Mouse (Mus musculus): ENCODE data around the gene Eif3d. TPM values are rescaled to one million over a fixed set of nuclear protein-coding genes. Genes with fewer than 3 reads are reported as not detected.
A peak's percentile ranks its signal among the peaks of the same experiment; 100 is the strongest.

The Eif3d gene
- polyA plus RNA-seq, 1 experiment from 2014 or later = 175 TPM

GRCm38 (mm10) chr15:77928091-77928490 lies 42.5 kb downstream of the Eif3d start:
- H3K9ac ChIP-seq (ENCODE audit: low read depth, low read length) = peak overlapping the region; percentile 92
- no peaks in the 10 kb centered on the region for H3K27me3 ChIP-seq (replicated peaks; ENCODE audit: control insufficient read depth, insufficient read depth, low read length)
- WGBS = 29% methylated on average over 4 of the region's 4 CpGs
- peaks cover 16% of the 10 kb centered on the region for H3K4me1 ChIP-seq (ENCODE audit: control insufficient read depth, insufficient read depth, low read depth, low read length)
- no peaks in the 10 kb centered on the region for H3K9me3 ChIP-seq (ENCODE audit: control insufficient read depth, low read length)
- peak overlapping the region; percentile 86 for H3K4me2 ChIP-seq (ENCODE audit: low read length)
- H3K36me3 ChIP-seq (ENCODE audit: control insufficient read depth, insufficient read depth, low read length) = peaks cover 16% of the 10 kb centered on the region
- H3K27ac ChIP-seq (ENCODE audit: low read depth, low read length) = peak overlapping the region; percentile 12; the same call in 1 of the 2 replicates
- peak overlapping the region; percentile 82 for H3K4me3 ChIP-seq (ENCODE audit: low read length)
- ATAC-seq = no peak

- no peak overlapping the region for H3K9ac ChIP-seq (ENCODE audit: low read depth, low read length)
- no peak overlapping the region for H3K4me2 ChIP-seq (ENCODE audit: low read length)
- no peaks in the 10 kb centered on the region for H3K9me3 ChIP-seq (ENCODE audit: control insufficient read depth, low read length)
- WGBS = 95% methylated on average over 5 of the region's 5 CpGs
- H3K36me3 ChIP-seq (ENCODE audit: control insufficient read depth, insufficient read depth, low read length) = peaks cover 23% of the 10 kb centered on the region
- no peak overlapping the region for H3K27ac ChIP-seq (ENCODE audit: low read depth, low read length)
- ATAC-seq = no peak
- H3K4me3 ChIP-seq (ENCODE audit: low read length) = no peak overlapping the region
- H3K4me1 ChIP-seq (ENCODE audit: control insufficient read depth, insufficient read depth, low read depth, low read length) = peaks cover 16% of the 10 kb centered on the region
- H3K27me3 ChIP-seq (replicated peaks; ENCODE audit: control insufficient read depth, insufficient read depth, low read length) = no peaks in the 10 kb centered on the region
Measured at GRCm38 (mm10) chr15:77926921-77927320, 43.7 kb downstream of the Eif3d start.

GRCm38 (mm10) chr15:77925195-77925594 lies 45.4 kb downstream of the Eif3d start:
- ATAC-seq = no peak
- H3K36me3 ChIP-seq (ENCODE audit: control insufficient read depth, insufficient read depth, low read length) = peaks cover 30% of the 10 kb centered on the region

GRCm38 (mm10) chr15:77923267-77924035 lies 47.2 kb downstream of the Eif3d start:
- H3K36me3 ChIP-seq (ENCODE audit: control insufficient read depth, insufficient read depth, low read length) = peaks cover 36% of the 10 kb centered on the region
- 70% methylated on average over 9 of the region's 9 CpGs for WGBS

More at GRCm38 (mm10) chr15:77925195-77925594, 45.4 kb downstream of the Eif3d start:
- H3K4me3 ChIP-seq (ENCODE audit: low read length) = no peak overlapping the region
- WGBS = 92% methylated on average over 2 of the region's 2 CpGs
- H3K9me3 ChIP-seq (ENCODE audit: control insufficient read depth, low read length) = no peaks in the 10 kb centered on the region
- H3K4me2 ChIP-seq (ENCODE audit: low read length) = no peak overlapping the region
- no peak overlapping the region for H3K9ac ChIP-seq (ENCODE audit: low read depth, low read length)
- H3K4me1 ChIP-seq (ENCODE audit: control insufficient read depth, insufficient read depth, low read depth, low read length) = peaks cover 16% of the 10 kb centered on the region
- H3K27ac ChIP-seq (ENCODE audit: low read depth, low read length) = no peak overlapping the region
- no peaks in the 10 kb centered on the region for H3K27me3 ChIP-seq (replicated peaks; ENCODE audit: control insufficient read depth, insufficient read depth, low read length)

GRCm38 (mm10) chr15:77922710-77923109 lies 47.9 kb downstream of the Eif3d start:
- 86% methylated on average over 9 of the region's 9 CpGs for WGBS
- no peaks in the 10 kb centered on the region for H3K27me3 ChIP-seq (replicated peaks; ENCODE audit: control insufficient read depth, insufficient read depth, low read length)
- H3K9me3 ChIP-seq (ENCODE audit: control insufficient read depth, low read length) = no peaks in the 10 kb centered on the region
- H3K4me1 ChIP-seq (ENCODE audit: control insufficient read depth, insufficient read depth, low read depth, low read length) = peaks cover 5% of the 10 kb centered on the region
- H3K4me2 ChIP-seq (ENCODE audit: low read length) = no peak overlapping the region
- no peak for ATAC-seq
- no peak overlapping the region for H3K27ac ChIP-seq (ENCODE audit: low read depth, low read length)
- H3K4me3 ChIP-seq (ENCODE audit: low read length) = no peak overlapping the region
- peaks cover 36% of the 10 kb centered on the region for H3K36me3 ChIP-seq (ENCODE audit: control insufficient read depth, insufficient read depth, low read length)
- no peak overlapping the region for H3K9ac ChIP-seq (ENCODE audit: low read depth, low read length)

More at GRCm38 (mm10) chr15:77923267-77924035, 47.2 kb downstream of the Eif3d start:
- no peak overlapping the region for H3K27ac ChIP-seq (ENCODE audit: low read depth, low read length)
- H3K9ac ChIP-seq (ENCODE audit: low read depth, low read length) = no peak overlapping the region
- peaks cover 9% of the 10 kb centered on the region for H3K4me1 ChIP-seq (ENCODE audit: control insufficient read depth, insufficient read depth, low read depth, low read length)
- ATAC-seq = no peak
- H3K27me3 ChIP-seq (replicated peaks; ENCODE audit: control insufficient read depth, insufficient read depth, low read length) = no peaks in the 10 kb centered on the region
- H3K4me2 ChIP-seq (ENCODE audit: low read length) = no peak overlapping the region
- H3K9me3 ChIP-seq (ENCODE audit: control insufficient read depth, low read length) = no peaks in the 10 kb centered on the region
- H3K4me3 ChIP-seq (ENCODE audit: low read length) = no peak overlapping the region

GRCm38 (mm10) chr15:77921636-77922035 lies 49.0 kb downstream of the Eif3d start:
- H3K4me1 ChIP-seq (ENCODE audit: control insufficient read depth, insufficient read depth, low read depth, low read length) = no peaks in the 10 kb centered on the region
- H3K36me3 ChIP-seq (ENCODE audit: control insufficient read depth, insufficient read depth, low read length) = peaks cover 33% of the 10 kb centered on the region
- no peak overlapping the region for H3K9ac ChIP-seq (ENCODE audit: low read depth, low read length)
- no peak overlapping the region for H3K27ac ChIP-seq (ENCODE audit: low read depth, low read length)
- no peak overlapping the region for H3K4me3 ChIP-seq (ENCODE audit: low read length)
- no peaks in the 10 kb centered on the region for H3K9me3 ChIP-seq (ENCODE audit: control insufficient read depth, low read length)
- 93% methylated on average over 6 of the region's 6 CpGs for WGBS
- no peaks in the 10 kb centered on the region for H3K27me3 ChIP-seq (replicated peaks; ENCODE audit: control insufficient read depth, insufficient read depth, low read length)
- H3K4me2 ChIP-seq (ENCODE audit: low read length) = no peak overlapping the region
- no peak for ATAC-seq

GRCm38 (mm10) chr15:77920511-77921462 lies 49.8 kb downstream of the Eif3d start:
- no peaks in the 10 kb centered on the region for H3K27me3 ChIP-seq (replicated peaks; ENCODE audit: control insufficient read depth, insufficient read depth, low read length)
- no peak overlapping the region for H3K4me2 ChIP-seq (ENCODE audit: low read length)
- H3K27ac ChIP-seq (ENCODE audit: low read depth, low read length) = no peak overlapping the region
- H3K9ac ChIP-seq (ENCODE audit: low read depth, low read length) = no peak overlapping the region
- ATAC-seq = no peak
- 89% methylated on average over 10 of the region's 10 CpGs for WGBS
- H3K4me1 ChIP-seq (ENCODE audit: control insufficient read depth, insufficient read depth, low read depth, low read length) = no peaks in the 10 kb centered on the region
- no peak overlapping the region for H3K4me3 ChIP-seq (ENCODE audit: low read length)
- no peaks in the 10 kb centered on the region for H3K9me3 ChIP-seq (ENCODE audit: control insufficient read depth, low read length)
- peaks cover 31% of the 10 kb centered on the region for H3K36me3 ChIP-seq (ENCODE audit: control insufficient read depth, insufficient read depth, low read length)

- Histone ChIP-seq H3K27me3 (replicated peaks; ENCODE audit: control insufficient read depth, insufficient read depth, low read length) (no peaks in the 10 kb centered on the region), H3K4me2 (ENCODE audit: low read length) (no peak overlapping the region), H3K9me3 (ENCODE audit: control insufficient read depth, low read length) (no peaks in the 10 kb centered on the region), H3K4me1 (ENCODE audit: control insufficient read depth, insufficient read depth, low read depth, low read length) (no peaks in the 10 kb centered on the region), H3K4me3 (ENCODE audit: low read length) (no peak overlapping the region), H3K36me3 (ENCODE audit: control insufficient read depth, insufficient read depth, low read length) (peaks cover 36% of the 10 kb centered on the region), H3K27ac (ENCODE audit: low read depth, low read length) (no peak overlapping the region), H3K9ac (ENCODE audit: low read depth, low read length) (no peak overlapping the region)
- 87% methylated on average over 12 of the region's 12 CpGs for WGBS
- no peak for ATAC-seq
Measured at GRCm38 (mm10) chr15:77919441-77919840, 51.2 kb downstream of the Eif3d start.
